Mouse (Mus musculus): ENCODE data around the gene Aatf.

DNA sequence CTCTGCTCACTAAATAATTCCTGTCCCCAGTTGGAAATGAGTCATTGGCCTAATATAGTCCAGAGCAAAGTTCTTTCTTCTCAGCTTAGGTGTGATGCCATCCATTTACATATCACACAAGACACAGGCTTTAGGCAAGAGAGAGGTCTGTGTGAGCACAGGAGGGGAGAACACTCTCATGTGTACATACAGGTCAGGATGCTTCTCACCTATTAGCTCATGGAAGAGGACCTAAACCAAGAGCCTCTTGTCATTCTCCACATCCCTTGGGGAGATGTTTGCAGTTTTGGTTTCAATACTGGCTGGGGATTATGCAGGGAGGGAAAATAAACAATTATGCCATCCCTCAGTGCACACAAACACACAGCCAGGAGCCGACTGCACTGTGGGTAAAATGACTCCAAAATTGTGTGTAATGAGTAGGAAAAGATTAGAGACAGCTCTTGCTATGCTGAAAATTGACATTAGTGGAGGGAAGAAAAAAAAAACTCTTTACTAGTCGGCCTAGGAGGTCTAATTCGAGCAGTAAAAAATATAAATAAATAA is 137.3 kb downstream of the Aatf start:
- TF ChIP-seq POLR2A (IDR thresholded peaks at IDR 0.05; ENCODE audit: insufficient read depth, low read length): no peak
- no peak for TF ChIP-seq CTCF (IDR thresholded peaks at IDR 0.05; ENCODE audit: low read depth, low read length)

Measured in ES-Bruce4 (cell line).